Mouse (Mus musculus) cerebellum, adult 2 months (tissue): ENCODE data around the gene Hrct1.

Experiments
- CTCF ChIP-seq: fragments of 200-500 bp; IDR thresholded peaks from 2 replicates; pipeline ENCODE4 v1.5.1; 2011; ENCODE audit warnings: low read depth, mild to moderate bottlenecking, control low read depth, low read length, moderate library complexity, borderline replicate concordance; ENCODE audit not compliant: insufficient read depth
- POLR2A ChIP-seq: fragments of 200-500 bp; IDR thresholded peaks from 2 replicates; pipeline ENCODE4 v1.6.1; 2011; ENCODE audit warnings: low read length, control low read depth, borderline replicate concordance; ENCODE audit not compliant: insufficient read depth

- TF ChIP-seq POLR2A, result no peak
- TF ChIP-seq CTCF, result no peak
Measured at GRCm38 (mm10) chr4:43679416-43680043, 47.5 kb upstream of the Hrct1 start.
